Mouse (Mus musculus): ENCODE data around the gene Otp. TPM values are rescaled to one million over a fixed set of nuclear protein-coding genes. Genes with fewer than 3 reads are reported as not detected.

Gene Otp
- total RNA-seq, 4 experiments from 2014 or later = not detected

Other genes with a start within 250 kb of the Otp start
- gene Tbca, start 86.7 kb upstream of the Otp start, total RNA-seq (2022) = 10 to 100 TPM; 58.1 to 66.0 (median 64.2) TPM
- 10 to 100 TPM; 16.1 to 17.6 (median 17.4) TPM for gene Wdr41, start 100.7 kb downstream of the Otp start, total RNA-seq (2022)